Mouse (Mus musculus) neural tube, embryonic 10.5 days (tissue): ENCODE results near the gene Scrn2.
A peak's percentile ranks its signal among the peaks of the same experiment; 100 is the strongest.

Experiments
- DNase-seq: peaks from one replicate; pipeline ENCODE4 v3.0.0-alpha.2; 2017; ENCODE audit warnings: low spot score; ENCODE audit errors: extremely low spot score

Scrn2 gene

GRCm38 (mm10) chr11:97017696-97018582 lies 11.8 kb upstream of the Scrn2 start:
- DNase-seq, result no peak

- DNase-seq, result peak; percentile 59
These were observed 11.0 kb upstream of the Scrn2 start for GRCm38 (mm10) chr11:97018583-97019344.

- DNase-seq, result peak; percentile 43
These were observed 10.4 kb upstream of the Scrn2 start for GRCm38 (mm10) chr11:97019345-97019708.

- peak; percentile 41 for DNase-seq
These were observed 8.5 kb upstream of the Scrn2 start for GRCm38 (mm10) chr11:97021121-97021765.

- DNase-seq, result peak; percentile 75
These were observed 7.8 kb upstream of the Scrn2 start for GRCm38 (mm10) chr11:97021873-97022484.

- DNase-seq, result no peak
These were observed 4.8 kb upstream of the Scrn2 start for GRCm38 (mm10) chr11:97024977-97025376.

- peak; percentile 94 for DNase-seq
These were observed 3.9 kb upstream of the Scrn2 start for GRCm38 (mm10) chr11:97025721-97026344.

- no peak for DNase-seq
These were observed 688 bp downstream of the Scrn2 start for GRCm38 (mm10) chr11:97030426-97030825.

GRCm38 (mm10) chr11:97031977-97032376 lies 2.2 kb downstream of the Scrn2 start:
- no peak for DNase-seq

- DNase-seq, result no peak
These were observed 2.8 kb downstream of the Scrn2 start for GRCm38 (mm10) chr11:97032499-97032898.

GRCm38 (mm10) chr11:97033781-97034180 lies 4.0 kb downstream of the Scrn2 start:
- DNase-seq, result no peak

GRCm38 (mm10) chr11:97036141-97036540 lies 6.4 kb downstream of the Scrn2 start:
- DNase-seq, result no peak

- DNase-seq, result no peak
These were observed 9.1 kb downstream of the Scrn2 start for GRCm38 (mm10) chr11:97038881-97039280.

GRCm38 (mm10) chr11:97040301-97041021 lies 10.7 kb downstream of the Scrn2 start:
- no peak for DNase-seq

GRCm38 (mm10) chr11:97041022-97041899 lies 11.5 kb downstream of the Scrn2 start, which contains the start of the genes Lrrc46 and Mrpl10:
Lrrc46 (minus strand) TSS chr11:97041407.
Mrpl10 (plus strand) TSS chr11:97041560.
- DNase-seq, result peak; percentile 91

- no peak for DNase-seq
These were observed 15.2 kb downstream of the Scrn2 start for GRCm38 (mm10) chr11:97044902-97045301.

GRCm38 (mm10) chr11:97045861-97046260 lies 16.1 kb downstream of the Scrn2 start:
- DNase-seq, result no peak

GRCm38 (mm10) chr11:97048090-97048650 lies 18.4 kb downstream of the Scrn2 start:
- DNase-seq, result no peak
